Mouse (Mus musculus): Measurements from ENCODE around the gene Tamm41. TPM values are rescaled to one million over a fixed set of nuclear protein-coding genes. Genes with fewer than 3 reads are reported as not detected.

The Tamm41 gene
- total RNA-seq, 1 experiment, result 35.7 TPM

DNA sequence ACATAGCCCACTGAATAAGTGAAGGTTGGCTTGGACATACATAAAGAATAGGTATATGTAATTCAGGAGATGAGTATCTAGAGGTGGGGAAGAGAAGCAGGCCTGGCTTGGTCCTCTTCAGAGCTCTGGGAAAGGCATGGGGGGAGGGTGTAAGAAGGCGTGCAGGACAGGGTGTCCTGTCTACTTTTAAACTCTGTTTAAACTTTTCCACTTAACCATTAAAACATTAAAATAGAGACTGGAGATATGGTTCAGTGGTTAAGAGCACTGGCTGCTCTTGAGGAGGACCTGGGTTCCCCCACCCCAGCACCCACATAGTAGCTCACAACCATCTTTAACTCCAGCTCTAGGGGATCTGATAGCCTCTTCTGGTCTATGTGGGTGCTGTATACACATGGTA lies 64.7 kb downstream of the Tamm41 start:
- no peak for TF ChIP-seq ZC3H11A (IDR thresholded peaks at IDR 0.05; ENCODE audit: borderline replicate concordance, low read depth, low read length)
- TF ChIP-seq MAFK (IDR thresholded peaks at IDR 0.05; ENCODE audit: insufficient read depth, low read depth, low read length), result no peak
- TF ChIP-seq HCFC1 (IDR thresholded peaks at IDR 0.05; ENCODE audit: borderline replicate concordance, insufficient read depth, low read length), result no peak
- TF ChIP-seq CHD2 (IDR thresholded peaks at IDR 0.05; ENCODE audit: low read depth, low read length), result no peak
- no peak for TF ChIP-seq ZNF384 (IDR thresholded peaks at IDR 0.05; ENCODE audit: low read depth, low read length)
- DNase-seq (ENCODE audit: low read depth, low spot score), result no peak
- H3K4me3 ChIP-seq (ENCODE audit: insufficient read depth in 1 of 2, low read depth in 1 of 2, low read length in 2 of 2, poor library complexity in 1 of 2, severe bottlenecking in 1 of 2), result no peak overlapping the region
- no peak overlapping the region for H3K9ac ChIP-seq (ENCODE audit: insufficient read depth, low read depth, low read length, poor library complexity, severe bottlenecking)
- H3K36me3 ChIP-seq (ENCODE audit: control insufficient read depth, insufficient read depth, low read length, poor library complexity, severe bottlenecking), result no peaks in the 10 kb centered on the region
- H3K4me1 ChIP-seq (ENCODE audit: control insufficient read depth in 2 of 2, insufficient read depth in 2 of 2, low read length in 2 of 2, poor library complexity in 1 of 2), result 0 out of 4 replicates have a peak, but pooled peaks cover 0 to 3% of the 10 kb centered on the region in 2 experiments
- no peak overlapping the region for H3K27ac ChIP-seq (ENCODE audit: insufficient read depth, low read depth, low read length, poor library complexity, severe bottlenecking)
- H3K9me3 ChIP-seq (ENCODE audit: control insufficient read depth, insufficient read depth, low read depth, low read length), result no peaks in the 10 kb centered on the region
- in situ Hi-C loops (cut with MboI; ENCODE audit: low sequenced_read_pairs in 2 of 2, unreplicated experiment in 2 of 2), result no loop called here

DNA sequence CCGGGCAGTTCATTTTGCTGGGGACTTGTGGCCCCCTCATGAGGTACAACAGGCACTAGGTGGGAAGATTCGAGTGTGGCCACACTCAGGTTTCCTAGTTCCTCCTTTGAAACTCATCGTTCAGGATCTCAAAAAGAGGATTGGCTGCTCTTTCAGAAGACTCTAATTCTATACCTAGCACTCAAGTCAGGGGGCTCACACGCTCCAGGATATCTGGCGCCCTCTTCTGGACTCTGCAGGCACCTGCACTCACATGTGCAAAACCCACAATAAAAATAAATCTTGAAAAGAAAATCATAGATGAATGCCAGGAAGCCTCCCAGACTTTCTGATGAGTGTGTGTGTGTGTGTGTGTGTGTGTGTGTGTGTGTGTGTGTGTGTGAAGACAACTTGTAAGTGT lies 66.8 kb downstream of the Tamm41 start:
- no peak overlapping the region for H3K9ac ChIP-seq (ENCODE audit: insufficient read depth, low read depth, low read length, poor library complexity, severe bottlenecking)
- H3K4me1 ChIP-seq (ENCODE audit: control insufficient read depth in 2 of 2, insufficient read depth in 2 of 2, low read length in 2 of 2, poor library complexity in 1 of 2), result 0 out of 4 replicates have a peak, but pooled peaks cover 0 to 3% of the 10 kb centered on the region in 2 experiments
- no peak overlapping the region for H3K4me3 ChIP-seq (ENCODE audit: insufficient read depth in 1 of 2, low read depth in 1 of 2, low read length in 2 of 2, poor library complexity in 1 of 2, severe bottlenecking in 1 of 2)
- no peaks in the 10 kb centered on the region for H3K36me3 ChIP-seq (ENCODE audit: control insufficient read depth, insufficient read depth, low read length, poor library complexity, severe bottlenecking)
- no peaks in the 10 kb centered on the region for H3K9me3 ChIP-seq (ENCODE audit: control insufficient read depth, insufficient read depth, low read depth, low read length)
- TF ChIP-seq HCFC1 (IDR thresholded peaks at IDR 0.05; ENCODE audit: borderline replicate concordance, insufficient read depth, low read length) (no peak), ZC3H11A (IDR thresholded peaks at IDR 0.05; ENCODE audit: borderline replicate concordance, low read depth, low read length) (0 out of 2 replicates have a peak, but pooled peaks have one; percentile 41)
- no peak overlapping the region for H3K27ac ChIP-seq (ENCODE audit: insufficient read depth, low read depth, low read length, poor library complexity, severe bottlenecking)
- in situ Hi-C loops (cut with MboI; ENCODE audit: low sequenced_read_pairs in 2 of 2, unreplicated experiment in 2 of 2), result no loop called here
- peak; percentile 42 for DNase-seq (ENCODE audit: low read depth, low spot score)

- TF ChIP-seq ZC3H11A (IDR thresholded peaks at IDR 0.05; ENCODE audit: borderline replicate concordance, low read depth, low read length) (no peak), MAFK (IDR thresholded peaks at IDR 0.05; ENCODE audit: insufficient read depth, low read depth, low read length) (no peak), HCFC1 (IDR thresholded peaks at IDR 0.05; ENCODE audit: borderline replicate concordance, insufficient read depth, low read length) (no peak), CHD2 (IDR thresholded peaks at IDR 0.05; ENCODE audit: low read depth, low read length) (no peak), ZNF384 (IDR thresholded peaks at IDR 0.05; ENCODE audit: low read depth, low read length) (no peak)
- in situ Hi-C loops (cut with MboI; ENCODE audit: low sequenced_read_pairs in 2 of 2, unreplicated experiment in 2 of 2), result no loop called here
- H3K9ac ChIP-seq (ENCODE audit: insufficient read depth, low read depth, low read length, poor library complexity, severe bottlenecking), result no peak overlapping the region
- H3K9me3 ChIP-seq (ENCODE audit: control insufficient read depth, insufficient read depth, low read depth, low read length), result no peaks in the 10 kb centered on the region
- DNase-seq (ENCODE audit: low read depth, low spot score), result no peak
- H3K27ac ChIP-seq (ENCODE audit: insufficient read depth, low read depth, low read length, poor library complexity, severe bottlenecking), result no peak overlapping the region
- H3K4me1 ChIP-seq (ENCODE audit: control insufficient read depth in 2 of 2, insufficient read depth in 2 of 2, low read length in 2 of 2, poor library complexity in 1 of 2), result 0 out of 4 replicates have a peak, but pooled peaks cover 0 to 3% of the 10 kb centered on the region in 2 experiments
- H3K36me3 ChIP-seq (ENCODE audit: control insufficient read depth, insufficient read depth, low read length, poor library complexity, severe bottlenecking), result no peaks in the 10 kb centered on the region
- no peak overlapping the region for H3K4me3 ChIP-seq (ENCODE audit: insufficient read depth in 1 of 2, low read depth in 1 of 2, low read length in 2 of 2, poor library complexity in 1 of 2, severe bottlenecking in 1 of 2)
Measured at GRCm38 (mm10) chr6:114970386-114970785, 67.3 kb downstream of the Tamm41 start.

GRCm38 (mm10) chr6:114969213-114970120 lies 68.2 kb downstream of the Tamm41 start, which contains the start of gene Vgll4:
Vgll4 (minus strand) TSS chr6:114969994.
- Histone ChIP-seq H3K4me3 (ENCODE audit: insufficient read depth in 1 of 2, low read depth in 1 of 2, low read length in 2 of 2, poor library complexity in 1 of 2, severe bottlenecking in 1 of 2) (peak within 1 kb of the TSS; percentile 72 to 90), H3K9ac (ENCODE audit: insufficient read depth, low read depth, low read length, poor library complexity, severe bottlenecking) (peak within 1 kb of the TSS; percentile 79), H3K4me1 (ENCODE audit: control insufficient read depth in 2 of 2, insufficient read depth in 2 of 2, low read length in 2 of 2, poor library complexity in 1 of 2) (0 out of 4 replicates have a peak, but pooled peaks cover 0 to 3% of the 10 kb centered on the region in 2 experiments), H3K36me3 (ENCODE audit: control insufficient read depth, insufficient read depth, low read length, poor library complexity, severe bottlenecking) (no peaks in the 10 kb centered on the region), H3K27ac (ENCODE audit: insufficient read depth, low read depth, low read length, poor library complexity, severe bottlenecking) (no peak within 1 kb of the TSS), H3K9me3 (ENCODE audit: control insufficient read depth, insufficient read depth, low read depth, low read length) (no peaks in the 10 kb centered on the region)
- in situ Hi-C loops (cut with MboI; ENCODE audit: low sequenced_read_pairs in 2 of 2, unreplicated experiment in 2 of 2), result no loop called here
- TF ChIP-seq MAFK (IDR thresholded peaks at IDR 0.05; ENCODE audit: insufficient read depth, low read depth, low read length), result no peak
- no peak for TF ChIP-seq ZC3H11A (IDR thresholded peaks at IDR 0.05; ENCODE audit: borderline replicate concordance, low read depth, low read length)
- TF ChIP-seq CHD2 (IDR thresholded peaks at IDR 0.05; ENCODE audit: low read depth, low read length), result no peak
- no peak for TF ChIP-seq ZNF384 (IDR thresholded peaks at IDR 0.05; ENCODE audit: low read depth, low read length)
- TF ChIP-seq HCFC1 (IDR thresholded peaks at IDR 0.05; ENCODE audit: borderline replicate concordance, insufficient read depth, low read length), result no peak
- DNase-seq (ENCODE audit: low read depth, low spot score), result peak; percentile 39
